ENCODE assay signal across 15 mouse cellular contexts in genomic region chr13:59095811-59096391, GRCm38 (mm10).
DNase-seq lines count a peak whose midpoint lies in the region; ATAC-seq and TF ChIP-seq lines count a peak whose summit lies in the region.
"Had no signal": no experiment of that assay in that cellular context is flagged by ENCODE, and none has a peak within 500 bp of the region (broad histone marks: within the 10 kb centered on the region; RNA-seq: fewer than 3 reads in every experiment).

No protein-coding gene starts in this region.

- no peaks in the 10 kb centered on the region for H3K9me3 ChIP-seq in embryonic facial prominence, embryonic 14.5 days (ENCODE audit: control insufficient read depth, low read length)
- H3K9me3 ChIP-seq: liver, embryonic 15.5 days had no signal

- ATAC-seq in embryonic facial prominence, embryonic 14.5 days (ENCODE audit: low read depth) = peak; percentile 54

- peak; percentile 26 for DNase-seq in embryo, embryonic 11 days
- DNase-seq in embryo, embryonic 10.5 days (ENCODE audit: low spot score) = no peak
- no peak for DNase-seq in left cerebral cortex, adult 2 months (ENCODE audit: extremely low spot score in 1 of 2, low spot score in 2 of 2)
- no peak for DNase-seq in left cerebral cortex, postnatal 25 days (ENCODE audit: low spot score in 2 of 2)
- peak; percentile 91 for DNase-seq in embryonic facial prominence, embryonic 14.5 days (ENCODE audit: low spot score)
- peak; percentile 41 for DNase-seq in mesoderm, embryonic 11.5 days (ENCODE audit: low read depth, low spot score)
- no peak for DNase-seq in gastrocnemius, adult 18-20 months (ENCODE audit: low spot score)
- DNase-seq in heart, postnatal 25 days (ENCODE audit: low spot score) = no peak
- DNase-seq: adrenal gland, postnatal 25 days; heart, adult 2 months; heart, postnatal 4 days; kidney, postnatal 14 days; retina, postnatal 1 day; spleen, adult 18-20 months had no signal

- H3K27ac ChIP-seq in left cerebral cortex, adult 2 months = peak overlapping the region; percentile 96
- peak overlapping the region; percentile 58; the same call in 1 of the 2 replicates for H3K27ac ChIP-seq in embryonic facial prominence, embryonic 14.5 days (replicated peaks; ENCODE audit: low read depth, low read length)
- H3K27ac ChIP-seq: heart, adult 2 months; liver, embryonic 15.5 days had no signal

- peak overlapping the region; percentile 29 for H3K4me2 ChIP-seq in embryonic facial prominence, embryonic 14.5 days (ENCODE audit: low read depth, low read length)
- H3K4me2 ChIP-seq: liver, embryonic 15.5 days had no signal

- WGBS in embryonic facial prominence, embryonic 14.5 days = 10% methylated on average over 10 of the region's 10 CpGs

- H3K4me3 ChIP-seq in left cerebral cortex, adult 2 months = no peak overlapping the region
- H3K4me3 ChIP-seq in embryonic facial prominence, embryonic 14.5 days (ENCODE audit: low read depth, low read length) = no peak overlapping the region
- H3K4me3 ChIP-seq: heart, adult 2 months; liver, embryonic 15.5 days had no signal

- H3K9ac ChIP-seq in embryonic facial prominence, embryonic 14.5 days (ENCODE audit: low read depth, low read length) = no peak overlapping the region
- H3K9ac ChIP-seq: liver, embryonic 15.5 days had no signal

- no peak for TF ChIP-seq CTCF in left cerebral cortex, adult 2 months (IDR thresholded peaks at IDR 0.05)

- peaks cover 13% of the 10 kb centered on the region; the same call in 1 of the 2 replicates for H3K4me1 ChIP-seq in embryonic facial prominence, embryonic 14.5 days (ENCODE audit: control insufficient read depth, insufficient read depth, low read length)
- H3K4me1 ChIP-seq: liver, embryonic 15.5 days had no signal

- no peaks in the 10 kb centered on the region for H3K27me3 ChIP-seq in embryonic facial prominence, embryonic 14.5 days (replicated peaks; ENCODE audit: control insufficient read depth, insufficient read depth, low read length)
- H3K27me3 ChIP-seq: liver, embryonic 15.5 days had no signal

- intact Hi-C loops in left cerebral cortex, adult 2 months (cut with DNase I) = loop anchor here (10.0 kb wide), 1 partner anchor 299 kb away; no protein-coding TSS in a partner anchor
- intact Hi-C loops in left cerebral cortex, postnatal 25 days (cut with DNase I) = no loop called here
- intact Hi-C loops in heart, postnatal 25 days (cut with DNase I) = no loop called here

- H3K36me3 ChIP-seq in embryonic facial prominence, embryonic 14.5 days (ENCODE audit: control insufficient read depth, insufficient read depth, low read length) = no peaks in the 10 kb centered on the region
- H3K36me3 ChIP-seq: liver, embryonic 15.5 days had no signal

Comparison
In these comparisons a context has a peak if more than half of its experiments do, and no peak if none do; other contexts are left out.
1. DNase-seq: peak in embryo, embryonic 11 days (single experiment), embryonic facial prominence, embryonic 14.5 days (single experiment) and mesoderm, embryonic 11.5 days (single experiment); none in embryo, embryonic 10.5 days (single experiment), left cerebral cortex, adult 2 months (0 of 2), left cerebral cortex, postnatal 25 days (0 of 2), gastrocnemius, adult 18-20 months (single experiment) and heart, postnatal 25 days (single experiment).